Mouse (Mus musculus) hindbrain, embryonic 10.5 days (tissue): ENCODE measurements around the gene Smim11. TPM values are rescaled to one million over a fixed set of nuclear protein-coding genes. Genes with fewer than 3 reads are reported as not detected.

ENCODE experiments used
- DNase-seq: peaks from one replicate; pipeline ENCODE4 v3.0.0-alpha.2; 2017; ENCODE audit warnings: low spot score
- H3K27ac ChIP-seq: fragments of 300-500 bp; sonication (generic); 2 replicates; pipeline ENCODE4 v1.5.1; 2016; ENCODE audit warnings: mild to moderate bottlenecking, moderate library complexity
- H3K27me3 ChIP-seq: fragments of 300-500 bp; sonication (generic); 2 replicates; pipeline ENCODE4 v1.6.1; 2016; ENCODE audit warnings: mild to moderate bottlenecking; ENCODE audit not compliant: poor library complexity, insufficient read depth, severe bottlenecking
- H3K36me3 ChIP-seq: fragments of 300-500 bp; sonication (generic); 2 replicates; pipeline ENCODE4 v1.6.1; 2016; ENCODE audit warnings: mild to moderate bottlenecking, moderate library complexity
- H3K4me1 ChIP-seq: fragments of 300-500 bp; sonication (generic); replicated peaks from 2 replicates; pipeline ENCODE4 v1.6.1; 2016; ENCODE audit warnings: mild to moderate bottlenecking
- H3K4me3 ChIP-seq: fragments of 300-500 bp; sonication (generic); 2 replicates; pipeline ENCODE4 v1.5.1; 2016; ENCODE audit warnings: mild to moderate bottlenecking, moderate library complexity
- H3K9me3 ChIP-seq: fragments of 300-500 bp; sonication (generic); 2 replicates; pipeline ENCODE4 v1.6.1; 2016; ENCODE audit warnings: mild to moderate bottlenecking, moderate library complexity
- WGBS: fragments of 180-500 bp; shearing (Covaris S2); methylation state at CpG from one replicate; pipeline ENCODE4 v1.1.7; 2016; 5-methylcytosine and 5-hydroxymethylcytosine counted together
- polyA plus RNA-seq: library from polyadenylated mRNA; unstranded; fragments of >200 nt; fragmentation: Nextera tagmentation; extraction: Ambion mirVana; gene quantifications from 2 replicates; pipeline ENCODE4 v1.2.1, GENCODE M21; 2016

Smim11 gene
- polyA plus RNA-seq, 1 experiment from 2014 or later, result 131 TPM

DNA sequence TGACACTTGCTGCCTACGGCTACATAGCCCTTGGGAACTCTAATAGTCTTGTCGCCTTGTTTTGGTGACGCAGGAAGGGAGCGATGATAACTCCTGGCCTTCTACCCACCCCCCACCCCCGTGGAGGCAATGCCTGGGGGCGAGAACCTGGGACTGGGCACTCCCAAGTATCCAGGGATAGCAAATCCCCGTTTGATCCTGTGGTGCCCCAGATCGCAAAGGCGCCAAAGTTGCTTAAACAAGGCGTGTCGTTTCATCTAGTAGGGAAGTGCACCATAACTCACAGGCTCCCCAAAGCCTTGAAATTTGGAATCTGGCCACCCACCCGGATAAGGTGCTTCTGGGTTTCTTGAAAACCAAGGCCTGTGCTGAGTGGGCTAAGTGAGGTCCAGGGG lies 323 bp downstream of the Smim11 start:
- Histone ChIP-seq H3K9me3 (no peaks in the 10 kb centered on the region), H3K27ac (peak overlapping the region; percentile 91), H3K4me3 (peak overlapping the region; percentile 79), H3K4me1 (peaks cover 26% of the 10 kb centered on the region), H3K36me3 (peaks cover 11% of the 10 kb centered on the region), H3K27me3 (no peaks in the 10 kb centered on the region)
- DNase-seq, result no peak
- 1% methylated on average over 12 of the region's 12 CpGs for WGBS

- Histone ChIP-seq H3K9me3 (no peaks in the 10 kb centered on the region), H3K36me3 (peaks cover 17% of the 10 kb centered on the region), H3K27me3 (no peaks in the 10 kb centered on the region), H3K4me1 (peaks cover 26% of the 10 kb centered on the region), H3K27ac (peak overlapping the region; percentile 91), H3K4me3 (peak overlapping the region; percentile 79)
- DNase-seq, result no peak
- 38% methylated on average over 5 of the region's 5 CpGs for WGBS
These were observed 903 bp downstream of the Smim11 start for GRCm38 (mm10) chr16:92301989-92302388.

- 69% methylated on average over 5 of the region's 5 CpGs for WGBS
- peak overlapping the region; percentile 79; the same call in 1 of the 2 replicates for H3K4me3 ChIP-seq
- H3K9me3 ChIP-seq, result no peaks in the 10 kb centered on the region
- no peaks in the 10 kb centered on the region for H3K27me3 ChIP-seq
- H3K27ac ChIP-seq, result 0 out of 2 replicates have a peak overlapping the region, but pooled peaks have one; percentile 91
- no peak for DNase-seq
- peaks cover 22% of the 10 kb centered on the region for H3K36me3 ChIP-seq
- H3K4me1 ChIP-seq, result peaks cover 26% of the 10 kb centered on the region
These were observed 1.4 kb downstream of the Smim11 start for GRCm38 (mm10) chr16:92302506-92302905.

GRCm38 (mm10) chr16:92305519-92305918 lies 4.4 kb downstream of the Smim11 start:
- H3K27ac ChIP-seq, result no peak overlapping the region
- H3K27me3 ChIP-seq, result no peaks in the 10 kb centered on the region
- WGBS, result 93% methylated on average over 2 of the region's 2 CpGs
- no peaks in the 10 kb centered on the region for H3K9me3 ChIP-seq
- no peak for DNase-seq
- H3K36me3 ChIP-seq, result peaks cover 47% of the 10 kb centered on the region
- H3K4me3 ChIP-seq, result no peak overlapping the region
- H3K4me1 ChIP-seq, result peaks cover 32% of the 10 kb centered on the region

- no peak for DNase-seq
- Histone ChIP-seq H3K36me3 (peaks cover 70% of the 10 kb centered on the region), H3K27ac (no peak overlapping the region), H3K9me3 (no peaks in the 10 kb centered on the region), H3K4me3 (no peak overlapping the region), H3K4me1 (peaks cover 12% of the 10 kb centered on the region), H3K27me3 (no peaks in the 10 kb centered on the region)
- WGBS, result 85% methylated on average over 3 of the region's 3 CpGs
These were observed 6.9 kb downstream of the Smim11 start for GRCm38 (mm10) chr16:92307947-92308346.

GRCm38 (mm10) chr16:92309126-92309525 lies 8.0 kb downstream of the Smim11 start:
- no peak for DNase-seq
- WGBS, result 58% methylated on average over 4 of the region's 4 CpGs
- H3K4me3 ChIP-seq, result no peak overlapping the region
- peaks cover 11% of the 10 kb centered on the region for H3K4me1 ChIP-seq
- H3K27me3 ChIP-seq, result no peaks in the 10 kb centered on the region
- no peaks in the 10 kb centered on the region for H3K9me3 ChIP-seq
- H3K27ac ChIP-seq, result peak overlapping the region; percentile 51; the same call in 1 of the 2 replicates
- H3K36me3 ChIP-seq, result peaks cover 78% of the 10 kb centered on the region

DNA sequence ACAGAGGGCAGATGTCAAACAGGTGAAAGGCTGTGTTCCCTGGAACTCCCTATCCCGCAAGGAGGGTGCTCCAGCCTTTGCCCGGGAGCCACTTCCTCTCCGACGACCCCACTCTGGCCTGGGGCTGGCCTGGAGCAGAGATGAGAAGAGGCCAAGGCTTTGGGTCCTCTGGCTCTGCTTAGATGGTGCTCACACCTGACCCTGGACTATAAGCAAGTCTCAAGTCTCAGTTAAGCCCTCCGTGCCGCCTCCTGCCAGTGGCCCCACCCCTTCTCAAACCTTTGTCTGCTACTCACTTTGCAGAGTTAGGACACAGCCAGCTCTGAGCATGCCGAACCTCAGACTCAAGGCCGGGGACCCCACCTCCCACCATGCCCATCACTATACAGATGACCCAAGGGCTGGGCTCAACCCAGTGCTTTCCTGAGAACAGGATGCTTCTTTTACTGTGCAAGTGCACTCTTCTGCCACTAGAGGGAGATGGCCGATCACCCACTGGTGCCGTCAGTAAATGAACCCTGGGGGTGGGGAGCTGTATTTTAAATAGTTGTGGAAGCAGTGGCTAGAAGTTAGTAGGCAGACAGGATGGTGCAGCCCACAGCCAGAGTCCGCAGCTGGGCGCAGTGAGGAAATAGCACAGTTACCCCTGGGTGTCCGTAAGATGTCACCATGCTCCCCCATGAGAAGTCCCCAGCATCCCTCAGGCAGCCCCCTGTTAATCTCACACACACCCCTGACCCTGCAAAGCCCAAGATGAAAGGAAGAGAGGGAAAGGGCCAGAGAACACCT lies 13.1 kb downstream of the Smim11 start:
- 50% methylated on average over 13 of the region's 13 CpGs for WGBS
- H3K27ac ChIP-seq, result peak overlapping the region; percentile 35; the same call in 1 of the 2 replicates
- H3K4me3 ChIP-seq, result no peak overlapping the region
- H3K4me1 ChIP-seq, result peaks cover 19% of the 10 kb centered on the region
- H3K36me3 ChIP-seq, result peaks cover 45% of the 10 kb centered on the region
- H3K9me3 ChIP-seq, result no peaks in the 10 kb centered on the region
- peak; percentile 60 for DNase-seq
- H3K27me3 ChIP-seq, result no peaks in the 10 kb centered on the region

DNA sequence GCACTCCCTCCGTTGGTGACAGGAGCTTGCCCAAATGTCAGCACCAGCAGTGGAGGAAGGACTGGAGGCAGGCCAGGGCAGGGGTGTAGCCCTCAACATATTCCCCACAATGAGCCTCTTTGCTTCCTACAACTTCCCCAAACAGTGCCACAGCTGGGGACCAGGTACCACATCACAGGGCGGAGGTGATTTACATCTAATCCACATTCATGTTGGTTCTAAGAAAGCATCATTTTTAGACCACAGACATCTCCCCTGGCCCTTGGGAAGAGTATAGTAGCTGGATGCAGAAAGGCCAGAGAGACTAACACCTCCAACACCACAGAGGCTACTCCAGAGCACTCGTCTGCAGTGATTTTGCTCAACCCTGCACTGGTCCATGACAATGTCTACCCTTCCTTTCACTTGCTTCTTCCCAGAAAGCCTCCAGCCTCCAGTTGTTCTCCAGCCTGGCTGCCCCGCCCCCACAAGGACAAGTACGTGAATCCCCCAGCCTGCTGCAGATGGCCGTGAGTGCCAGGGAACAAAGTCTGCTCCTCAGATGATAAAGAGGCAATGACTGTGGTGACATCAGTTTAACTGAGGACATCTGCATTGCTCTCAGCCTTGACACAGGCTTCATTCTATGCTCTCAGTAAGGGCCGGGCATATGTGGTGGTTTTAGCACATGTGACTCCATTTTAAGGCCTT lies 15.1 kb downstream of the Smim11 start:
- 74% methylated on average over 7 of the region's 7 CpGs for WGBS
- Histone ChIP-seq H3K4me3 (no peak overlapping the region), H3K27me3 (no peaks in the 10 kb centered on the region), H3K36me3 (peaks cover 30% of the 10 kb centered on the region), H3K27ac (no peak overlapping the region), H3K9me3 (no peaks in the 10 kb centered on the region), H3K4me1 (peaks cover 16% of the 10 kb centered on the region)
- no peak for DNase-seq

- WGBS, result 67% methylated on average over 20 of the region's 20 CpGs
- DNase-seq, result peak; percentile 48
These were observed 18.4 kb downstream of the Smim11 start for GRCm38 (mm10) chr16:92319353-92320109.

DNA sequence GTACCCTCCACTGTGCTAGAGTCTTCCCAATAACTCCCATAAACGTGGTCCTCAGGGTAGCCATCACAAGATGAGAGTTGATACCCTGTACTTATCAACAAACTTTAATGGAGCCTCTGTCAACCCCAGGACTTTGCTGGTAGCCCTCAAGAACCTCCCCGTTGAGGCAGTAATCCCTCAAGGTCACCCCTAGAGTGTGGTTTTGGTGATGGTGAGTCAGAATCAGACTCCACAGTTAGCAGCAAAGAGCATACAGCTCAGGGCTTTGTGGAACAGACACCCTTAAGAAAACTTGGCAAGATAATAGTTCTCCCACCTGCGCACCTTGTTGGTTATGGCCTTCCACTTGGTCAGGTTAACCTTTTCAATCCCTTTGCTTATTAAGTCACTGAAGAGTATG lies 19.3 kb downstream of the Smim11 start:
- no peak overlapping the region for H3K27ac ChIP-seq
- DNase-seq, result no peak
- peaks cover 32% of the 10 kb centered on the region for H3K4me1 ChIP-seq
- no peak overlapping the region for H3K4me3 ChIP-seq
- H3K27me3 ChIP-seq, result no peaks in the 10 kb centered on the region
- 91% methylated on average over 3 of the region's 3 CpGs for WGBS
- no peaks in the 10 kb centered on the region for H3K9me3 ChIP-seq
- H3K36me3 ChIP-seq, result 0 out of 2 replicates have a peak, but pooled peaks cover 5% of the 10 kb centered on the region

More at GRCm38 (mm10) chr16:92319353-92320109, 18.4 kb downstream of the Smim11 start:
- Histone ChIP-seq H3K27me3 (no peaks in the 10 kb centered on the region), H3K27ac (no peak overlapping the region), H3K4me3 (no peak overlapping the region), H3K9me3 (no peaks in the 10 kb centered on the region), H3K4me1 (peaks cover 25% of the 10 kb centered on the region), H3K36me3 (0 out of 2 replicates have a peak, but pooled peaks cover 5% of the 10 kb centered on the region)

DNA sequence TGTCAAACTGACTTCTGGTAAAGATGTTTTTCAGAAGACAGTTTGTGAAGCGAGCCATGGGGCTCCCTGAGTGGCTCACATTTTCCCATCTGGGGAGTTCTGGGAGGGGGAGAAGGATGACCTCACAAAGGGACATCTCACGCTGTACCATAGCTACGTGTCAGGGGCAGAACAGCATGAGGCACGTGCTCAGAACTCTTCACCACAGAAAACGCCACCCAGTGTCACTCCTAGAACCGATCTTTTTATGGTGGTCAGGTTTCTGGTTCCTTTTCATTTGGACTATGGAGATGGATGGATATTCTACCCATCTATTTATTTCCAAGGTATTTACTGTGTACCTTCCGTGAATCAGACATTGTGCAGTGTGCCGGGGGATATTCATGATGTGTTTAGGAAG lies 20.3 kb downstream of the Smim11 start, which contains the start of gene Fam243:
TSS of gene Fam243 (minus strand) at position 101 of the 400 bp plus-strand sequence.
- 90% methylated on average over 8 of the region's 8 CpGs for WGBS

GRCm38 (mm10) chr16:92324309-92325061 lies 23.4 kb downstream of the Smim11 start:
- WGBS, result 33% methylated on average over 7 of the region's 7 CpGs
- Histone ChIP-seq H3K4me1 (peaks cover 34% of the 10 kb centered on the region), H3K4me3 (no peak overlapping the region), H3K27me3 (peaks cover 7% of the 10 kb centered on the region; the same call in 1 of the 2 replicates), H3K36me3 (no peaks in the 10 kb centered on the region), H3K9me3 (no peaks in the 10 kb centered on the region), H3K27ac (peak overlapping the region; percentile 57)
- DNase-seq, result no peak

More for the DNA sequence above, 20.3 kb downstream of the Smim11 start, which contains the start of gene Fam243:
- Histone ChIP-seq H3K4me3 (no peak within 1 kb of the TSS), H3K27ac (no peak within 1 kb of the TSS), H3K4me1 (peaks cover 38% of the 10 kb centered on the region), H3K9me3 (no peaks in the 10 kb centered on the region), H3K36me3 (0 out of 2 replicates have a peak, but pooled peaks cover 5% of the 10 kb centered on the region), H3K27me3 (no peaks in the 10 kb centered on the region)
- no peak for DNase-seq
